Mouse (Mus musculus): Measurements from ENCODE around the gene Gusb. TPM values are rescaled to one million over a fixed set of nuclear protein-coding genes. Genes with fewer than 3 reads are reported as not detected.

Gusb gene
- 15.9 and 16.6 TPM in 2 replicates for polyA plus RNA-seq (2015; fragmentation: Nextera tagmentation; extraction: Ambion mirVana)

DNA sequence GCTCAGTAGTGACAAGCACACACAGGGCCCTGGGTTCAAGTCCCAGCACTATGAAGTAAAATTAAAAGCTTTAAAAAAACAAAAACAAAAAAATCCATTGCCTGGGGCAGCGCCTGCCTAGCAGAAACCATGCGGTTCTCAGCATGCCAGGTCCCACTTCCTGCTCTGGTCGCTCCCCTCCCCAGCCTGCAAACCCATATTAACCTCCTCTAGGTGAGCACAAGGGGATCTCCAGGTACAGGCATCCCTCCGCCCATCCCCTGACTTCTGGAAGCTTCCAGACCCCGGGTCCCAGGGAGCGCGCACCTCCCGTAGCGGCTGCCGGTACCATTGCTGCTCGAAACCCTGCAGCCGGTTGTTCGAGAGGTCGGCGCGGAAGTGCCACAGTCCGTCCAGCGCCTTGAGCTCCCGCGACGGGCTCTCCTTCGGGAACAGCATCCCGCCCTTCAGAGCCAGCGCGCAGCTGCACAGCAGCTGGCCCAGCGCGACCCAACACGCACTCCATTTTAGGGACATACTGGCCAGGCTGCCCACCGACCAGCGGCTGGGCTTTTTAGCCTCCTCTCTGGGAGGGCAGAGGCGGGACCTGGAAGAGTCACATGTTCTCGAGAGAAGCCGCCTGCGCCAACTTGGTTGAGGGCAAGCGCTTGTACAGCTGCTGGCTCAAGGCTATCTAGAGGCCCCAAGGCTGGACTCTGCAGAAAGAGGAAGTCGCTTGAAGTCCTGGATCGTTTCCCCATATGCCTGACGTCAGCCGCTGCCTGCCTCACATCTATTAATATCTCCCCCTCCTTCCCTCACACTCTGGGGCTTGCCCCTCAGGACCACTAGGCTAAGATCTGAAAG lies at the start of gene Gusb:
TSS of gene Gusb (minus strand) at position 749 of the 846 bp plus-strand sequence.
- no peak within 1 kb of the TSS for H3K27ac ChIP-seq

GRCm38 (mm10) chr5:130052510-130052909 lies 49.7 kb upstream of the Gusb start:
- no peak overlapping the region for H3K4me3 ChIP-seq
- no peak overlapping the region for H3K27ac ChIP-seq
- no peaks in the 10 kb centered on the region for H3K4me1 ChIP-seq
- no peaks in the 10 kb centered on the region for H3K27me3 ChIP-seq
- ATAC-seq, result no peak
- no peaks in the 10 kb centered on the region for H3K9me3 ChIP-seq (replicated peaks)
- H3K36me3 ChIP-seq (ENCODE audit: poor library complexity, severe bottlenecking), result peaks cover 50% of the 10 kb centered on the region
- H3K4me2 ChIP-seq, result no peak overlapping the region
- WGBS, result 75% methylated on average over 5 of the region's 5 CpGs
- no peak overlapping the region for H3K9ac ChIP-seq

More for the DNA sequence above, at the start of gene Gusb:
- peak; percentile 84 for ATAC-seq
- 3% methylated on average over 39 of the region's 39 CpGs for WGBS
- Histone ChIP-seq H3K36me3 (ENCODE audit: poor library complexity, severe bottlenecking) (no peaks in the 10 kb centered on the region), H3K27me3 (no peaks in the 10 kb centered on the region), H3K9ac (peak within 1 kb of the TSS; percentile 72), H3K4me1 (peaks cover 14% of the 10 kb centered on the region), H3K4me2 (peak within 1 kb of the TSS; percentile 80), H3K4me3 (peak within 1 kb of the TSS; percentile 53), H3K9me3 (replicated peaks) (peaks cover 16% of the 10 kb centered on the region)

DNA sequence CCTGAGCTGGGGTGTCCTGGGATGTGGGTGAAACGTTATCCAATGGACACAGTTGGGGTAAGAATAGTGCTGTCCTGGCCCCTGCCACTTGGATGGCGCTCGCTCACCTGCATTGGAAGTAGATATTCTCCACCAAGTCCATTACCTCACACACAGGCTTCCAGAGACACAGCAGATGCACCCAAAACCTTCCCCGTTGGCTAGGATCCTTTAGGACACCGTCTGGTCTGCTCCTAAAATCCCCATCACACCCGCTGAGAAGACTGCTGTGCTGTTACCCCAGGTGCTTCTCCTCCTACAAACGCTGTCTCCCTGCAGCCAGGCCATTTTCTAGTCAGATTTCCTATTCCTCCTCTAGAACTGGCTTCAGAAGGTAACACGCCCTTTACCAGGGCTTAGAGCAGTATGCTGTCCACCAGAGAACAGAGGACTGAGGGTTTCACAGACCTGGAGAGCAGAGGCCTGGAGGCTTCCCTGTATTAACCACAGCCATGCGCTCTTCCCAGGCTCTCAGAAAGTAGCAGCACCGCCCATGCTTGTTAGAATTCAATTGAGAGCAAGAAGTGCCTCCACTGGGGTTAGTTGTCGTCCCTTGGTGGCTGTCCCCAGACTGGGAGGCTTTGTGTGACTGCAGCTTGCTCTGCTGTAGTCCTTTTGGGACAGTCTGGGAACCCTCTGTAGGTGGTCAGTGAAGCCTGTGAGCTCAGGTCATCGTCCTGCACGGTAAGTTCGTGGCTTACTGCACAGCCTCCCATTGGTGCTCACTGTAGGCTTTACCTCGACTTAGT lies 48.4 kb upstream of the Gusb start:
- H3K27me3 ChIP-seq, result no peaks in the 10 kb centered on the region
- H3K36me3 ChIP-seq (ENCODE audit: poor library complexity, severe bottlenecking), result peaks cover 63% of the 10 kb centered on the region
- WGBS, result 85% methylated on average over 15 of the region's 15 CpGs
- H3K27ac ChIP-seq, result no peak overlapping the region
- no peak overlapping the region for H3K4me3 ChIP-seq
- no peak overlapping the region for H3K4me2 ChIP-seq
- H3K4me1 ChIP-seq, result no peaks in the 10 kb centered on the region
- H3K9me3 ChIP-seq (replicated peaks), result no peaks in the 10 kb centered on the region
- H3K9ac ChIP-seq, result no peak overlapping the region
- no peak for ATAC-seq

GRCm38 (mm10) chr5:130050416-130050815 lies 47.6 kb upstream of the Gusb start:
- no peaks in the 10 kb centered on the region for H3K27me3 ChIP-seq
- no peak overlapping the region for H3K4me2 ChIP-seq
- no peaks in the 10 kb centered on the region for H3K9me3 ChIP-seq (replicated peaks)
- peaks cover 66% of the 10 kb centered on the region for H3K36me3 ChIP-seq (ENCODE audit: poor library complexity, severe bottlenecking)
- WGBS, result 59% methylated on average over 6 of the region's 6 CpGs
- no peak overlapping the region for H3K27ac ChIP-seq
- H3K4me1 ChIP-seq, result no peaks in the 10 kb centered on the region
- ATAC-seq, result 0 out of 2 replicates have a peak, but pooled peaks have one; percentile 48
- no peak overlapping the region for H3K4me3 ChIP-seq
- no peak overlapping the region for H3K9ac ChIP-seq

- no peak overlapping the region for H3K9ac ChIP-seq
These were observed 46.1 kb upstream of the Gusb start for GRCm38 (mm10) chr5:130048786-130049520.

GRCm38 (mm10) chr5:130047013-130047412 lies 44.2 kb upstream of the Gusb start:
- WGBS, result 77% methylated on average over 6 of the region's 6 CpGs
- no peak overlapping the region for H3K4me3 ChIP-seq

More at GRCm38 (mm10) chr5:130048786-130049520, 46.1 kb upstream of the Gusb start:
- no peaks in the 10 kb centered on the region for H3K4me1 ChIP-seq
- no peak overlapping the region for H3K4me2 ChIP-seq
- no peak for ATAC-seq
- no peaks in the 10 kb centered on the region for H3K9me3 ChIP-seq (replicated peaks)
- WGBS, result 87% methylated on average over 15 of the region's 15 CpGs
- H3K27ac ChIP-seq, result no peak overlapping the region
- no peaks in the 10 kb centered on the region for H3K27me3 ChIP-seq
- no peak overlapping the region for H3K4me3 ChIP-seq
- H3K36me3 ChIP-seq (ENCODE audit: poor library complexity, severe bottlenecking), result peaks cover 75% of the 10 kb centered on the region

DNA sequence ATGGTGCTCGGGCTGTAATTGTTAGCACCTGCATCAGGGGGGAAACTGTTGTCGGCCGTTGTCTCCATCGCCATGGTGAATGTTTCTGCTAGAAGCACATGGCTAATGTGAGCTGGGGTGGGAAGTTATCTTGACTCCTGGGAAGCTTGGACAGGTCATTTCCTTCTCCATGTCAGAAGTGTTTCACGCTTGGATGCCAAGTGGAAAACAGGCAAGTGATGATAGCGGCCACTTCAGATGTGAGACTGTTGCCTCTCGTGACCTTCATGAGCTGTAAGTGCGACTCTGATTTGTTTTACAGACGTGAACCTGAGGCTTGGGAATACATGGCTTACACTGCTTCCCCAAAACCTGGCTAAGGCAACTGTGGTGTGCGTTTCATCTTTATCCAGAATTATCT lies 43.7 kb upstream of the Gusb start:
- H3K4me3 ChIP-seq, result no peak overlapping the region
- no peaks in the 10 kb centered on the region for H3K4me1 ChIP-seq
- 95% methylated on average over 10 of the region's 10 CpGs for WGBS
- no peaks in the 10 kb centered on the region for H3K27me3 ChIP-seq
- H3K9ac ChIP-seq, result no peak overlapping the region
- H3K36me3 ChIP-seq (ENCODE audit: poor library complexity, severe bottlenecking), result peaks cover 83% of the 10 kb centered on the region
- no peaks in the 10 kb centered on the region for H3K9me3 ChIP-seq (replicated peaks)
- no peak for ATAC-seq
- no peak overlapping the region for H3K27ac ChIP-seq
- H3K4me2 ChIP-seq, result no peak overlapping the region

More at GRCm38 (mm10) chr5:130047013-130047412, 44.2 kb upstream of the Gusb start:
- peaks cover 81% of the 10 kb centered on the region for H3K36me3 ChIP-seq (ENCODE audit: poor library complexity, severe bottlenecking)
- no peak for ATAC-seq
- no peaks in the 10 kb centered on the region for H3K27me3 ChIP-seq
- no peak overlapping the region for H3K9ac ChIP-seq
- no peak overlapping the region for H3K27ac ChIP-seq
- no peaks in the 10 kb centered on the region for H3K9me3 ChIP-seq (replicated peaks)
- H3K4me2 ChIP-seq, result no peak overlapping the region
- H3K4me1 ChIP-seq, result no peaks in the 10 kb centered on the region

DNA sequence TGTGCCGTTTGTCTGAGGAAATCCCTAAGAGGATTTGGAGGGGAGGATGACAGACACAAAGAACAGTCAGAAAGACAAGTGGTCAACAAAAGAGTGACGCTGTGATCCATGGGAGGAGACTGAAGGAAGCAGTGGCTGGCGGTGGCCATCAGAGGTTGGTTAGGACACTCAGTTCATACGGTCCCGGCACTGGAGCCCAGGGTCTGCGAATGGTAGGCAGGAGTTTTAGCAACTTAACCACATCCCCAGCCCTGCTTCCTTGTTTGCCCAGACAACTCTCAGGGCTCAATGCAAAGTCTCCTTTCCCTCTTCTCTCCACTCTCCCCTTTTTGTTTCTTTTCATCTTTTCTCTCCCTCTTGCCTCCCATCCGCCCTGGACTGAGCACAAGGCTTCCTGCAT lies 43.3 kb upstream of the Gusb start:
- no peak for ATAC-seq
- H3K36me3 ChIP-seq (ENCODE audit: poor library complexity, severe bottlenecking), result peaks cover 83% of the 10 kb centered on the region
- H3K27me3 ChIP-seq, result no peaks in the 10 kb centered on the region
- no peak overlapping the region for H3K4me2 ChIP-seq
- no peak overlapping the region for H3K9ac ChIP-seq
- no peaks in the 10 kb centered on the region for H3K4me1 ChIP-seq
- no peak overlapping the region for H3K4me3 ChIP-seq
- H3K9me3 ChIP-seq (replicated peaks), result no peaks in the 10 kb centered on the region
- 82% methylated on average over 7 of the region's 7 CpGs for WGBS
- no peak overlapping the region for H3K27ac ChIP-seq

DNA sequence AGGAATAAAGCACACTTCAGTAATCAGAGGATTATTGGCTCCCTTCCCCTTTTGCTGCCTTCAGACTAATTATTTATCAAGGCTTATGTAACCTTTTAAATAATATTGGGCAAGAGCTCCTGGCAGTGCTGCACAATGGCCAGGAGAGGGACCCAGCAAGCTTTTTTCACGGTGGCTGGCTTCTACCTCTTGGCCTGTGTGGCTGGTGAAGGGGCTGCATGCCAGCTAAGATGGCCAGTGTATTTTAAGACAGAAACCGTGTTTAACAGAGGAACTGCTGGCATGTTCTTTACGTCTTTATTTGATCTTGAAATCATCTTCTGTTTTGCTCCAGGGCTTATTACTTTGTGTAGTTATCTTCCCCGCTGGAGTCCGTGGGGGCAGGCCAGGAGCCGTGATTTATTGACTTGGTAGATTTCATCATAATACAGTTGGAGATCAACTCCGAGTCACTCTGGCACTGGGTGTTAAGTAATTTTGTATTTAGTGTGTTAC lies 41.4 kb upstream of the Gusb start:
- WGBS, result 85% methylated on average over 7 of the region's 7 CpGs
- ATAC-seq, result no peak
- H3K36me3 ChIP-seq (ENCODE audit: poor library complexity, severe bottlenecking), result peaks cover 88% of the 10 kb centered on the region

DNA sequence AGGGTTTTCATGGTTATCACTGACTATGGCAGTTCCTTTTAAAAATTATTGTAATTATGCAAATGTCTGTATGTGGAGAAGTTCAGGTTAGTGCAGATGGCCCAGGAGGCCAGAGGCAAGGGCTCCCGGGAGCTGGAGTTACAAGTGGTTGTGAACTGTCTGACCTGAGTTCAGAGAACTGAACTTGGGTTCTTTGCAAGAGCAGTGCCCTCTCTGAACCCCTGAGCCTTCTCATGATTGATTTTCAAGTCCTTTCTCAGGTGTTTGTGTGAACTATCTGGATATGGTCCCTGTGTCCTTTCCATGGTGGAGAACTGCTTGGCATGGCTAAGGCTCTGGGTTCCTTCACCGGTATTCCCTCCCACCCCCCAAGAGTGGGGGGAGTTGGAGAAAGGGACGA lies 40.9 kb upstream of the Gusb start:
- 91% methylated on average over 3 of the region's 3 CpGs for WGBS
- no peak overlapping the region for H3K4me3 ChIP-seq
- H3K4me1 ChIP-seq, result no peaks in the 10 kb centered on the region
- H3K4me2 ChIP-seq, result no peak overlapping the region
- no peak for ATAC-seq
- H3K36me3 ChIP-seq (ENCODE audit: poor library complexity, severe bottlenecking), result peaks cover 85% of the 10 kb centered on the region
- H3K9ac ChIP-seq, result no peak overlapping the region
- H3K27me3 ChIP-seq, result no peaks in the 10 kb centered on the region
- no peaks in the 10 kb centered on the region for H3K9me3 ChIP-seq (replicated peaks)
- no peak overlapping the region for H3K27ac ChIP-seq

More for the DNA sequence above, 41.4 kb upstream of the Gusb start:
- Histone ChIP-seq H3K4me1 (no peaks in the 10 kb centered on the region), H3K4me2 (no peak overlapping the region), H3K9ac (no peak overlapping the region), H3K27me3 (no peaks in the 10 kb centered on the region), H3K4me3 (no peak overlapping the region), H3K27ac (no peak overlapping the region), H3K9me3 (replicated peaks) (no peaks in the 10 kb centered on the region)

- Histone ChIP-seq H3K4me3 (no peak overlapping the region), H3K9me3 (replicated peaks) (no peaks in the 10 kb centered on the region), H3K36me3 (ENCODE audit: poor library complexity, severe bottlenecking) (peaks cover 83% of the 10 kb centered on the region), H3K4me2 (no peak overlapping the region), H3K4me1 (no peaks in the 10 kb centered on the region), H3K9ac (no peak overlapping the region), H3K27me3 (no peaks in the 10 kb centered on the region), H3K27ac (no peak overlapping the region)
- WGBS, result 91% methylated on average over 4 of the region's 4 CpGs
- ATAC-seq, result no peak
These were observed 38.4 kb upstream of the Gusb start for GRCm38 (mm10) chr5:130041262-130041661.
